Mouse (Mus musculus) frontal cortex, adult (tissue): ENCODE results near the gene Cobl.
A peak's percentile ranks its signal among the peaks of the same experiment; 100 is the strongest.

Source experiments
- ATAC-seq: cut with Nextera tagmentation; 2 replicates; pipeline ENCODE4 v1.9.2; 2017; ENCODE audit warnings: mild to moderate bottlenecking, moderate library complexity, mixed read lengths; ENCODE audit not compliant: low TSS enrichment

The Cobl gene

GRCm38 (mm10) chr11:12384826-12385225 is 79.9 kb downstream of the Cobl start:
- ATAC-seq: peak; percentile 66

- no peak for ATAC-seq
Measured at GRCm38 (mm10) chr11:12382991-12383390, 81.8 kb downstream of the Cobl start.

- no peak for ATAC-seq
Measured at GRCm38 (mm10) chr11:12381096-12381495, 83.7 kb downstream of the Cobl start.

- no peak for ATAC-seq
Measured at GRCm38 (mm10) chr11:12376628-12377027, 88.1 kb downstream of the Cobl start.

- ATAC-seq: peak; percentile 97
Measured at GRCm38 (mm10) chr11:12373106-12374098, 91.4 kb downstream of the Cobl start.

GRCm38 (mm10) chr11:12370957-12371356 is 93.8 kb downstream of the Cobl start:
- no peak for ATAC-seq

- ATAC-seq: no peak
Measured at GRCm38 (mm10) chr11:12367426-12368178, 97.2 kb downstream of the Cobl start.

GRCm38 (mm10) chr11:12359336-12360000 is 105.3 kb downstream of the Cobl start:
- peak; percentile 94 for ATAC-seq

- no peak for ATAC-seq
Measured at GRCm38 (mm10) chr11:12358602-12359001, 106.2 kb downstream of the Cobl start.

GRCm38 (mm10) chr11:12355681-12356080 is 109.1 kb downstream of the Cobl start:
- 0 out of 2 replicates have a peak, but pooled peaks have one; percentile 20 for ATAC-seq

- ATAC-seq: no peak
Measured at GRCm38 (mm10) chr11:12350986-12351546, 113.7 kb downstream of the Cobl start.

GRCm38 (mm10) chr11:12350086-12350485 is 114.7 kb downstream of the Cobl start:
- ATAC-seq: no peak

- ATAC-seq: 0 out of 2 replicates have a peak, but pooled peaks have one; percentile 3
Measured at GRCm38 (mm10) chr11:12346486-12346885, 118.3 kb downstream of the Cobl start.

- ATAC-seq: peak; percentile 94
Measured at GRCm38 (mm10) chr11:12343686-12344085, 121.1 kb downstream of the Cobl start.

- no peak for ATAC-seq
Measured at GRCm38 (mm10) chr11:12340697-12341096, 124.1 kb downstream of the Cobl start.

GRCm38 (mm10) chr11:12336145-12336544 is 128.6 kb downstream of the Cobl start:
- no peak for ATAC-seq

- ATAC-seq: peak; percentile 59
Measured at GRCm38 (mm10) chr11:12331997-12332396, 132.8 kb downstream of the Cobl start.

- ATAC-seq: peak; percentile 56; the same call in 1 of the 2 replicates
Measured at GRCm38 (mm10) chr11:12321445-12321844, 143.3 kb downstream of the Cobl start.

GRCm38 (mm10) chr11:12319318-12319717 is 145.4 kb downstream of the Cobl start:
- peak; percentile 60; the same call in 1 of the 2 replicates for ATAC-seq

- no peak for ATAC-seq
Measured at GRCm38 (mm10) chr11:12315670-12316069, 149.1 kb downstream of the Cobl start.

- ATAC-seq: peak; percentile 29; the same call in 1 of the 2 replicates
Measured at GRCm38 (mm10) chr11:12314278-12315043, 150.3 kb downstream of the Cobl start.
